Mouse (Mus musculus) CD4-positive helper T cell, adult 2 months (primary cell): Measurements from ENCODE around the gene Sde2.

Source experiments
- DNase-seq: peaks from one replicate; pipeline ENCODE4 v3.0.0-alpha.2; 2012; ENCODE audit warnings: low read depth, missing footprints, low spot score

Sde2 gene

DNA sequence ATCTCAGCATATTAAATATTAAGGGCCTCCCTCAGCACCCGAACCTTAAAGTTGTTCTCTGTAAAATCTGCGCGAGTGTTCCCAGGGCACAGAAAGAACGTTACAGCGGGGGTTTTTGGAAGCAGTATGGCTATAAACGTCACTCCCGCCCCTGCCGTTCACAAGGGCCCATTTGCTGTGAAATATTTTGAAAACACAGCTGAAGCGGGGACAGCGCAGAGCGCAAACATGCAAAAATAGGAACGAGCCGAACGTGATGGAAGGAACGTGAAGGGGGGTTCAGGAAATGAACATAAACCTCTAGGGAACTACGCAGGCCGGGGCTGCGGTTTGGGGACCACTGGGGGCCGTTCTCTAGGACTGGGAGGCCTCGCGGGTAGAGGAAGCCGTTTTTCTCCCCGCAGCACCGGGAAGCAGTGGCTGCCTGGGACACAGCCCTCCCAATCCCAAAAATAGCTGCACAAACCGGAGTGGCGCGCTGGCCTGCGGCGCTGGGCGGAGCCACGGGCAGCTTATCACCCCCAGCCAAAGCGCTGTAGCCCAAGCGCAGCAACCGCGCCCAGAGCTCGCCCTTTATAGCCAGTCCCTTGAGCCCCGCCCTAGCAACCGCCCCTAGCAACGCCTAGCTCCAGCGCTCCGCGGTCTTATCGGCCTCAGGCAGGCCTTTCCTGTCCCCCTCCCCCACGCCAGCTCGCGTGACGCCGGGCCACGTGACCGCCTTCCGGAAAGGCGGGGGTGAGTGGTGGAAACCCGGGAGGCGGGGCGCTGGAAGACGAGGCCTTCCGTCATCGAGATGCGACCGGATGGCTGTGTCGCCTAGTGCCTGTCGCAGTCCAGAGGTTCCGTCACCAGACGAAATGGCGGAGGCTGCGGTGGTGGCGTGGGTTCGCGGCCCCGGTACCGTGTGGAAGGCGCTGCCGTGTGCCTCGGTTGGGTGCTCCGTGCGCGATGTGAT is at the start of gene Sde2:
Gene Sde2 (plus strand): TSS at position 812 of the 955 bp plus-strand sequence.
- DNase-seq: peak; percentile 100

DNA sequence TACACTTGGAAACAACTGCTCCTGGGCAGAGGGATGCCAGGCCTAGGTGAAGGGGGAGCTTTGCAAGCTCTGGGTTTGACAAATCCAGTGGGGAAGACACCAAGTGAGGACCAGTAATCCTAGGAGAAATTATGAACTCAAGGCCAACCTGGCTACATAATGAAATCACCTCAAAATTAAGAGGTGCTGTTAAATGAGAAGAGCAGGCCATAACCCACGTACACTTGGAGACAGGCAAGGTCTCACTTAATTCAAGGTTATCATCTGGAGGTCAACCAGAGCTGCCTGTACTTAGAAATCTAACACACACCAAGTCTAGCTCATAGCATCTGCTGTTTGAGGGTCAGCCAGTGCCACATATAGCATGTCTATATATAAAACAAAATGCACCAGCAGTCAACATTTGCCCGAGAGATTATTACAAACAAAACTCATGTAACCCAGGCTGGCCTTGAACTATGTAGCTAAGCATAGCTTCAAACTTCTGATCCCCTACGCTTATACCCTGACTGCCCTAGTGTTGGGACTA is 49.4 kb upstream of the Sde2 start:
- DNase-seq: no peak

DNA sequence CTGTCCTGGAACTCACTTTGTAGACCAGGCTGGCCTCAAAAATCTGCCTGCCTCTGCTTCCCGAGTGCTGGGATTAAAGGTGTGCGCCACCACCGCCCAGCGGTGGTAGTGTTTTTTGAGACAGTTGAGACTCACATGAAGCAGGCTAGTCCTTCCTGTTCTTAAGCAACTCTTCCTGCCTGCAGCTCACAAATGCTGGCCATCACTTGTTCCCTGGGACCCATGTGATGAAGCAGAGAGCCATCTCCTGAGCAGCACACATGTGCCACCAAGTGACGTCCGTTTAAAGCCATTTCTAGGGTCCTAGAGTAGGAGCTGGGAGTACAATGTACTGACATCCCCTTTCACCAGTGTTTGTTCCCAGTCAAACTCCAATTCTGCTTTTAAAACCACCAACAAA is 47.0 kb upstream of the Sde2 start:
- no peak for DNase-seq

DNA sequence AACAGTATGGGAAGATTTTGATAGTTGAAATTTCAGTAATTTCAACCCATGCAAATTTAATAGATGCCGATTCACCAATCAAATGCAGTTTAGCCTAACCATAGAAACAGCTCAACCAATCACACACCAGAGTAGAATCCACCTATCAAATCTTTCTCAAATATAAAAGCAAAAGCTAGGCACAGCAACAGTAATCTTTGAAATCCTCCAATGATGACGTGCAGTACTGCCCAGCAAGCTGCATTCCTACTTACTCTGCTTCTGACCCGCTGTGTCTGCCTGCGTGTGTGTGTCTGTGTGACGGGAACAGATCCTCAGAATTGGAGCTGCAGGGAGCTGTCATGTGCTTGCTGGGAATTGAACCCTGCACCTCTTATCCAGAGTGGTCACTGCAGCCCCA is 42.1 kb upstream of the Sde2 start:
- no peak for DNase-seq

DNA sequence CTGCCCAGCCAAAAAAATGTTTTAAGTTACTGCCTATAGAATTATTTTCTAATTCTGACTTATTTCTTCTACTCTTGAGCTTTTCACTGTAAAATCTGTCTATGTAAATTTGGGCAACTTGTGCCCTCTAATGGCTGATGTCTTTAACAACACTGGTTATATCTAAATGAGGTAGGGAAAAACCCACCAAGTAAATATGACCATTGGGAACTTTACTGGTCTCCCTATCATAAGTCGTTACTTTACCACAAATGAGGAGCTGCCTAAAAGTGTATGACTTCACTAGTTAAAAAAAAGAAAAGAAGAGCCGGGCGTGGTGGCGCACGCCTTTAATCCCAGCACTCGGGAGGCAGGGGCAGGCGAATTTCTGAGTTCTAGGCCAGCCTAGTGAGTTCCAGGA is 40.0 kb upstream of the Sde2 start:
- DNase-seq: peak; percentile 67

DNA sequence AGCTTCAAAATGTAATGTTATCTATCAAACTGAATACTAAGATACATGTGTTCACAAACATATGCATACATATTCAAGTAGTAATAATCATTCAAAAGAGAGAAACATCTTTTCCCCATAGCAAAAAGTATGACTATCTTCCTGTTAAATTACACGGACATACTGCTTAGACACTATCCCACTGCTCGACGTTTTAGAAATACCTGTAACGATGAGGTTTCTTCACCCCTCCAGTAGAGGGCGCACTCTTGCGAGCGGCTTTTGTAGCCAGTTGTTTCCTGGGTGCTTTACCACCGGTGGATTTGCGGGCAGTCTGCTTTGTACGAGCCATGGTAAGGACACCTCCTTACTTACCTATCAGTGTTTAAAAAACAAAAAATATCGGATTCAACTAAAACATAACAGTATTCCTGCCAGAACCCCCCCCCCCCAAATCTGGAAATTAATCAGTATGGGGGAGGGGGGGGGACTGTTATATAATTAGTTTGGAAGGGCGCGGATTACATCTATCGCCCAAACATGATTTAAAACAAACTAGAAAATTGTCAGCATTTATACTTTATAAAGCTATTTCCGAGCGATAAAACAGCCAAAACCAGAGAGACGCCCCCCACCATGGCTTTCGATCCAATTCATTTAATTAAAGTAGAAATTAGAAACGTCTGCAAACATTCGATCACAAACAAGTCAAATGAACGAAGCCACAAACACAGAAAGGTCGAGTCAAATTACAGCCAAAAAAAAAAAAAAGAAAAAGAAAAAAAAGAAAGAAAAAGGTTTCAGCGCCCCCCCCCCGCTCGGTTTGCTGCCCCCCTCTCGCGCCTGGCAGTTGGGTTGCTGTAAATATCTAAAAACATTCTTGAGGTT is 39.1 kb upstream of the Sde2 start:
- DNase-seq: peak; percentile 71

DNA sequence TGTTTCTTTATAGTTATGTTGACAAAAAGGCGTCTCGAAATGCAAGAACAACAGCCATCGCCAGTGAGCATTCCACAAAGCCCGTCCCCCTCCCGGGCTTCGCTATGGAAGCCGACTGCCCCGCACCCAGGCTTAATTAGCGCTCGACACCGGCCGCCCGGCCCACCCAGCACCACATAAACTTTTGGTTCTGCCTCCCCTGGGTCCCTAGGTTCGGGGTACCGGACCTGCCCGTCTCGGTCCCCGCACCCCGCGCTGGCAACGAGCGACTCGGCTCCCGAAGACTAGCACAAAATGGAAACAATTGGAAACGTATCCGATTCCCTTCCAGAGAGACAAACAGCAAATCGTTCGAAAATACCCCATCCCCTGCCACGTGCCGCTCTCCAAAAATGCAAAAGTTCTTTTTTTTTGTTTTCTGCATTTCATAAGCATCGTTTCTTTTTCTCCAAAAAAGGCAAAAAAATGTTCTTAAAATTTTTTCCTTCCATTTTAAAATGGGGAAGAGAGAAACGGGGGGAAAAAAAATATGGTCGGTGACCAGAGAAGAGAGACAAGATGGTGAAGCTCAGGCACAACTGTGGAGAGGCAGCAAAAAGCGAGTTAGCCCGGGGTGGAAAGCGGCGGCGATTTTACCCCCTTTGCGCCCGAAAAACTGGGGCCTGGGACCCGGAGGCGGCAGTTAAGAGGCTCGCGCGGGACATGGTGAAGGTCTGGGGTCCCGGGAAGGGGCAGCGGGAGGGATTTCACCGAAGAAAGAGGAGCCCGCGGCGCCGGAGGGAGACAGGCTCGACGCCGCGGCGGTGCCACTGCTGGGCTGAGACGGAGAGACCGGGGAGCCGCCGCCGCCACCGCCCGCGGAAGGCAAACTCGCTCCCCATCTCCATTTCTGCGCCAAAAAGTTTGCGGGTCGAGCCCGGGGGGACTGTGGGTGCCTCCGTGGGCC is 38.2 kb upstream of the Sde2 start:
- DNase-seq: peak; percentile 68

DNA sequence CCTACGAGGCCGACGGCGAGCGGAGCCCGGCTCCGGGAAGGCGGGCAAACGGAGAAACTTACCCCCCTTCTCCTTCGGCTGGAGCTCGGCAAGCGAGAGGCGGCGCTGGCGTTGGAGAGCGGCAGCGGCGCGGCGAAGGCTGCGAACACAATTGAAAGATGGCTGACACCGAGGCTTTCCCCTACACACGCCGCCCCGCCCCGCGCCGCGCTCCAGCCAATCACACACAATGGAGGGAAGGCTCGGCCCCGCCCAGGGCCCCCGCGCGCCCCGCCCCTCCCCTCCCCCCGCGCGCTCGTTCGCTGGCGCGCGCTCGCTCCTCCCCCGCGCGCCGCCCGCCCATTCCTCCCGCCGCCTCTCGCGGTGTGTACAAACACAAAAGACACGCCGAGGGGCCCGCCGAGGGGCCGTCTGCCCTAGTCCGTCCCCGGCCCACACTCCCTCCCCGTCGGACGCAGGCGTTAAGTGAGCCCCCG is 37.5 kb upstream of the Sde2 start:
- peak; percentile 95 for DNase-seq

DNA sequence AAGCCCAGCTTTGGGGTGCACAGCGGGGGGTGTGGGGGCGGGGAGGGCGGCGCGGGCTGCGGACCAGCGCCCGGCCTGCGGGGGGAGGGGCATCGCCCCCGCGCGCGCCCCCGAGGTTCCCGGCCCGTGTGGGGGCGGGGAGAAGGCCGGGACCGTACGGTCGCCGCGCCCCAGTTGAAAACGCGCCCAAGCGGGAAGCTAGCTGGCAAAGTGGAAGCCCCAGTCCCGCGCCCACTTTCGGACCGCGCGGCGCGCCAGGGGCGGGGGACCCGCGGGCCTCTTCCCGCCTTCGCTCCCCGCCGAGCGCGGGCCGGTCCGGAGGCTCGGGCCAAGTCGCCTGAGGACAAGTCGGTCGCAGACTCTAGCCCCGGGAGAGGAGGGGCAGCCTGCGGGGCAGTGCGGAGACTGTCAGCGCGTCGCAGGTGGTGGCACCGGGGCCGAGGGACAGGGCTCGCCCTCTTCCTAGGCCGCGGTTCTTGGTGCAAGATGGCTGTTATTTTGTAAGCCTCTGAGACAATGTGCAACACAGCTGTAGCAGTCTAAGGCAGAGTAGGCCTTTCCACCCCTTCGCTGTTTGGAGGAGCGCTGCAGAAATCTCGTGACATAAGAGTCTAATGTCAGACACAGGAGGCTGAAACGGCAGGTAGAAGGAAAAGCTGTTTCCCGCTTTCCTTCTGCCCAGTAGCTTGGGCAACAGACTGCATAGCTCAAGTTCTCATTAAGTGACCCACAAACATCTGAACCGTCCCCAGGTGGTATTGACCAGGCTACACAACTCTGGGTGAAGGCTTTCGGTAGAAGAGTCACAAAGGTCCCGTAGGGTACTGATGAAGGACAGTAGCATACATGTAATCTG is 36.8 kb upstream of the Sde2 start, which contains the start of gene H3f3a:
Gene H3f3a (minus strand): TSS at position 59 of the 856 bp plus-strand sequence.
- DNase-seq: no peak

DNA sequence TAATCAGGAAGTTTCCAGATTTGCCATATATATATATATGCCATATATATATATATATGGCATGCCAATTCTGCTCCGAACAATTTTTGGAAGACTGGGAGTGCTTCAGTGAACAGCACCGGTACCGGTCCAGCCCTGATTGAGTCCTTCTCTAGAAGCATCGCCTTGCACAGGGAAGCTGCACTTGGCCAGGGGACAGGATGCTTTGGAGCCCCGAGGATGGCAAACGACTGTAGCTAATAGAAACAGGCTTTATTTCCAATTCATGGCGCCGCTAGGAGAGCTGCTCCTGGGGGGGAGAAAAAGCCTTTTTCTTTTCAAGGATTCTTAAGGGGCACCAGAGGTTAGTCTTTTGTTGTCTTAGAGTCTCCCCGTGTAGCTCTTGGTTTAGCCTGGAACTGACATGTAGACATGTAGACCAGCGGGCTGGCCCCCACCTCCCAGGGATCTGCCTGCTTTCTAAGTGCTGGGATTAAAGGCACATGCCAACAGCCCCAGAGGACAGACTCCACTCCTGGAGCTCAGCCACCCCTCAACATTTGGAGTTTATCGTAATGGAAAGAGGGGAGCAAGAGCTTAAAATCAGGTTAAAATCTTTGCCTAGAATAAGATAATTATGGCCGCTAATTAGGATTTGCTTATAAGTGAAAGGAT is 35.4 kb upstream of the Sde2 start:
- no peak for DNase-seq

DNA sequence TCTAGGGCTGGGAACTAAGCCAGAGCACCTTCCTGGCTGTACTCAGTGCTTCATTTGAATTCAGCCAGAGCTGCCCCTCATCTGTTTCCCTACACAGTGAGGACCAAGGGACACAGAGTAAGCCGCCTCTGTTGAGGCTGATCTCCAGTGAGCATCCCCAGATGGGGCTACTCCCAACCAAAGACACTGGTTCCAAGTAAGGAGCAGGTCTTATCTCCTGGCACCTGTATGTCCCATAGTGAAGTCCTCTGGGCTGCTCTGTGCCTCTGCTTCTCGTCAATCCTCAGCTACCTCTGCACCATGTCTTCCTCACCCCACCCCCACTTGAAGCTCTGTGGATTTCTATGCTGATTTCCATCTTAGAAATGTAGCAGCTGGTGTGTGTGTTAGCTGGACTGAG is 32.9 kb upstream of the Sde2 start:
- no peak for DNase-seq

DNA sequence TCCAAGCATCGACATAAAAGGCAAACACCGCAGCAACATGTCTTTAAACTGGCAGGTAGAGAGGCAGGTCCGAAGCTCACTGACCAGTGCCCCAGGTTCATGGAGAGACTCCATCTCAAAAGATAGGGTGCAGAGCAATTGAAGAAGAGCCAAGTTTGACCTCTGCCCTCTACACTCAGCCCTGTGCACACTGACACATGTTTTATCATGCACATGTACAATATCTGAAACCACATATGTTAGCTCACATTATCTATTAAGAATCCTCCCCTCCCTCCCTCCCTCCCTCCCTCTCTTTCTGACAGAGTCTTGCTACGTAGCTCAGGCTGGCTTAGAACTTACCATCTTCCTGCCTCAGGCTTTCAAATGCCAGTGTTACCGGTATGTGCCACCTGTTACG is 29.8 kb upstream of the Sde2 start:
- no peak for DNase-seq

DNA sequence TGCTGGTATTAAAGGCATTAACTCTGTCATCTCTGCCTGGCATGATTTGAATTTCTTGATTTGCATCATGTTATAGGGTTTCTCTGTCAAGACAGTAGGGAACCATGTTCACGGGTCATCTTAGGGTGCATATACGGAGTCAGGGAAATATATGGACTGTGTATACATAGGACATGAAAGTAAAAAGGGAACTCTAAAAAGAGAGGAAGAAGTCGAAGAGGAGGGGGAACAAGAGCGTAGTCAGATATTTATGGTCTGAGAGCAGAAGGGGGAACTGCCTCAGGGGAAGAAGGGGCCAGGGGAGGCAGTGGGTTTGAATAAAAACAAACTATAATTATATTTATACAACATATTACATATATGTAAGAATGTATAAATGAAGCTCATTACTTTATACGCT is 28.7 kb upstream of the Sde2 start:
- DNase-seq: no peak

DNA sequence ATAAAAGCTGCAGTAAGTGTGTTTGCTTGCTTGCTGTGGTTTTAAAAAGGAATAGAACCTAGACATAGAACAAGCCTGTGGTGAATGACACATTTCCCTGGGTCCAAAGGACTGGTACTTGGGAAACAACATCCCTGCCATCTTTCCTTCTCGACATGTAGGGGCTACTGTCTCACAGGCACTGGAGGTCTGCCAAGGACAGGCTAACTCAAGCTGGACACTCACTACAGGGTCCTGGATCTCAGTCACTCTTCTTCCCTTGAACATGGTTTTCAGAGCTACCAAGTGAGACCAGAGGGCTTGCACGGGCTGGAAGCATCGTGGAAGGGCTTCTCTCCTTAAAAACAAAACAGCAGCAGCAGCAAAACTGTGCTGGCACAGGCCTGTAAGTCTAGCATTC is 27.2 kb upstream of the Sde2 start:
- no peak for DNase-seq

DNA sequence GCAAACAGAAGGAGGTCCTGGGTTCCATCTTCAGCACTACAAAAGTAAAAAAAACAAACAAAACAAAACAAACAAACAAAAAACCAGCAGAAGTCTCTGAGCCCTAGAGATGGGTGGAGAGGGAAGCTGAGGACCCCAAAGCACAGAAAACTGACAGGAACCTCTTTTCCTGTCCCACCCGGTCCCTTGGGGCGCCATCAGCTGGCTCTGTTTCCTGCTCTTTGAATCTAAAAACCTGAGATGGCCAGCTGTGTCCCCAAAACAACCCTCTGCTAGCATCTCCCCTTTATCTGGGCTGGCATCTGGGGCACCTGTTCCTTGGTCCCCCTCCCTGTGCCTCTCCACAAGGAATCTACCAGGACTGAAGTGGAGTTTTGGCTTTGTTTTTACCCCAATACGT is 26.2 kb upstream of the Sde2 start:
- DNase-seq: no peak

DNA sequence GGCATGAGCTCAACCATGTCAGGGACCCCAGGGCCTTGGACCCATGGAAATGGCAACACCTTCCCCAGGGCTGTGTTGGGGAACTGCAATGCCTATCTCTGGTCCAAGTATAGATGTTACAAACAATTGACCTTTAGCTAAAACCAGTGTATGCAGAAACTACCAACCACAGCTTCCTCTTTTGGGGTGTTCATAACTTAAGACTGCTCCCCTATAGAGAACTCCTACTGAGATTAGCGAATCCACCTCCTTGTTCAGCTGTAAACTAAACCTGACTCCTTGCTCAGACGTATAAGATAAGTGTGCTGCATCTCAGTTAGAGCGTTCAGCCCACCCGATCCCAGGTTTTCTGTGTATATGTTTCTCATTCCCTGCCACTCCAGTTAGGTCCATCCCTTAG is 24.3 kb upstream of the Sde2 start:
- no peak for DNase-seq

DNA sequence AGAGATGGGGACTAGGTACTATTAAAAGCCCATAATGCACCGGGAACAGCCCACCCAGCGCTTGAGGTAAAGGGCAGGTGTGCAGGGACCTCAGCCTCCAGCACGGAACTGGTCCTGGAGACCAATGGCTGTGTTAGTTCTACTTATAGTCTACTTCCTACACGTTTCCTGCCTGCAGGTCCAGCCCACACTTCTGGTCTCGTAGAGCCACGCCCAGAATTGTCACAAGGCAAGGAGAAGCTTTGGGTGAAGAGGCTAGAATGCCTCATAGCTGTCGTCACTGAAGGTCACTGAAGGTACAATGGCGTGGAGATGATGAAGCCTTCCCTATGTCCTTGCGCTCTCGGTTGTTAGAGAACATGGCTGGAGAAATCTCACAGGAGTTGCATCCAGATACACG is 21.2 kb upstream of the Sde2 start:
- DNase-seq: peak; percentile 76

DNA sequence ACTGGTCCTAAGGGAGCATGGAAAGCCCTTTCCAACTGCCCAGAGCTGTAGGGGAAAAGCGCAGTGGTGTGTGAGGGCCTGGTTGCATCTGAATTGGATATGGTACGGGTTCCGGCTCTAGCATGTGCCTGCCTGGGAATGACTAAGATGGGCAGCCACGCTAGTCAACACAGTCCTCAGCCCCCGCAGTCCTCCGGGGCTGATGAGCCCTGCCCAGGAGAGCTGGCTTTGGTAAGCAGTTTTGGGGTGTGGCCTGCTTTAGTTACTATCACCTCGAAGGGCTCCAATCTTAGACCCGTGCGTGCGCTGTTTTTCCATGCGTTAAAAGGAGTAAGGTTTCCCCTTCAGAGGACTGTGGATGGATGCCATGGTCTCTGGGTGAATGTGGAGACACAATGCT is 20.8 kb upstream of the Sde2 start:
- no peak for DNase-seq

DNA sequence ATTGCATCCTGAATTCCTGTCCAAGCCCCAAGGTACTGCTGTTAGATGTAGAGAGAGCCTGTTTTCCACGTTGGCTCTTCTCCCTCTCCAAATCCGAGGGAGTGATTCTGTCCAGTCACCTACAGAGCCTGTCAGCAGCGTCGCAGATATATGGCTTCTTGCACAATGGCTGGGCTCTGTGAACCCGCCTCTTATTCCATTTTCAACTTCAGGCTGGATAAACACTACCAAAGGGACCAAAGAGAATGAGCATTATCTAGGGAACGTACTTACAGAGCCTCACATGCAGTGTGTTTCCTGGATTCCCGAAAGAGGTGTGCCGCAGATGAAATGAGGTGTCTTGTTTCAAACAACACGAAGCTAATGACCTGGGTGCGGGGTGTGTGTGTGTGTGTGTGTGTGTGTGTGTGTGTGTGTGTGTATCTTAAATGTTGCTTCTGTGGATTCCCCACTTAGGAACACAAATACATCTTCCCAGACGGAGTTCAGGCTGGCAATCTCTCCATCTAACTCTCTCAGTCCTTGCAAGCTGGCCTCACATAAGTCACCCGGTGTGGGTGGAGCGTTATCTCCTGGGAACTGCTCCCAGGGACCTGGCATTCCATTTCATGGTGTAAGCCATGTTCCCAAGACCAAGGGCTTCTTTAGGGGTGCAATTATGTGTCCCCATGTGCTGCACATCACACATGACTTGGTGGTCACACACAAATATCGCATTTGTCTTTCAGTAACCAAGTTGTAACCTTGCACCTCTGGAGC is 20.2 kb upstream of the Sde2 start:
- no peak for DNase-seq
